Mouse (Mus musculus): ENCODE results near the gene Lpcat2.

GRCm38 (mm10) chr8:92875795-92876194 lies 20.7 kb downstream of the Lpcat2 start:
- TF ChIP-seq CTCF (IDR thresholded peaks at IDR 0.05; ENCODE audit: low read depth, low read length) (no peak), GATA1 (IDR thresholded peaks at IDR 0.05; ENCODE audit: borderline replicate concordance, low read length) (no peak), POLR2AphosphoS5 (IDR thresholded peaks at IDR 0.05; ENCODE audit: insufficient replicate concordance, low read depth, low read length) (no peak), TAL1 (conservative IDR thresholded peaks at IDR 0.05; ENCODE audit: low read depth, low read length) (no peak), GATA2 (IDR thresholded peaks at IDR 0.05; ENCODE audit: borderline replicate concordance, low read depth, low read length) (no peak)

All from G1E (cell line).